Mouse (Mus musculus) forebrain, embryonic 13.5 days (tissue): Measurements from ENCODE around the gene Rpl24. TPM values are rescaled to one million over a fixed set of nuclear protein-coding genes. Genes with fewer than 3 reads are reported as not detected.
"Not testable (repeated sequence)": the region's sequence is repeated elsewhere in the genome, so short reads cannot be mapped to it uniquely, and the experiment has no call there.

ENCODE experiments used
- ATAC-seq: fragments of 200-750 bp; cut with Nextera tagmentation; 2 replicates; pipeline ENCODE4 v1.8.0; 2017
- H3K27ac ChIP-seq: fragments of 300-500 bp; sonication (generic); 2 replicates; pipeline ENCODE4 v1.5.1; 2015; ENCODE audit warnings: inconsistent platforms, mild to moderate bottlenecking, moderate library complexity
- H3K27me3 ChIP-seq: fragments of 300-500 bp; sonication (generic); 2 replicates; pipeline ENCODE4 v1.6.1; 2015; ENCODE audit warnings: mild to moderate bottlenecking, inconsistent platforms
- H3K36me3 ChIP-seq: fragments of 300-500 bp; sonication (generic); 2 replicates; pipeline ENCODE4 v1.6.1; 2015; ENCODE audit warnings: mild to moderate bottlenecking, inconsistent platforms; ENCODE audit not compliant: poor library complexity, severe bottlenecking
- H3K4me1 ChIP-seq: fragments of 300-500 bp; sonication (generic); 2 replicates; pipeline ENCODE4 v1.6.1; 2015; ENCODE audit warnings: inconsistent platforms
- H3K4me2 ChIP-seq: fragments of 300-500 bp; sonication (generic); 2 replicates; pipeline ENCODE4 v1.6.1; 2015; ENCODE audit warnings: inconsistent platforms, mild to moderate bottlenecking, moderate library complexity
- H3K4me3 ChIP-seq: fragments of 300-500 bp; sonication (generic); 2 replicates; pipeline ENCODE4 v1.5.1; 2015; ENCODE audit warnings: mild to moderate bottlenecking, inconsistent platforms
- H3K9ac ChIP-seq: fragments of 300-500 bp; sonication (generic); 2 replicates; pipeline ENCODE4 v1.6.1; 2015; ENCODE audit warnings: mild to moderate bottlenecking, inconsistent platforms
- H3K9me3 ChIP-seq: fragments of 300-500 bp; sonication (generic); replicated peaks from 2 replicates; pipeline ENCODE4 v1.6.1; 2016; ENCODE audit warnings: inconsistent platforms
- WGBS: fragments of 180-500 bp; shearing (Covaris S2); methylation state at CpG from one replicate; pipeline ENCODE4 v1.1.7; 2015; 5-methylcytosine and 5-hydroxymethylcytosine counted together
- polyA plus RNA-seq: library from polyadenylated mRNA; unstranded; fragments of >200 nt; fragmentation: Nextera tagmentation; extraction: Ambion mirVana; gene quantifications from 2 replicates; pipeline ENCODE4 v1.2.1, GENCODE M21; 2015

Gene Rpl24
- polyA plus RNA-seq, 1 experiment from 2014 or later, result 765 TPM

GRCm38 (mm10) chr16:55950946-55951678, 15.0 kb upstream of the Rpl24 start:
- no peaks in the 10 kb centered on the region for H3K36me3 ChIP-seq
- 42% methylated on average over 19 of the region's 19 CpGs for WGBS
- H3K27me3 ChIP-seq, result no peaks in the 10 kb centered on the region
- no peak overlapping the region for H3K27ac ChIP-seq
- no peaks in the 10 kb centered on the region for H3K4me1 ChIP-seq
- ATAC-seq, result peak; percentile 87
- H3K4me2 ChIP-seq, result no peak overlapping the region
- H3K9ac ChIP-seq, result no peak overlapping the region
- no peaks in the 10 kb centered on the region for H3K9me3 ChIP-seq
- H3K4me3 ChIP-seq, result no peak overlapping the region

- no peak overlapping the region for H3K4me3 ChIP-seq
- H3K4me2 ChIP-seq, result no peak overlapping the region
- peak; percentile 50; the same call in 1 of the 2 replicates for ATAC-seq
- no peak overlapping the region for H3K9ac ChIP-seq
- no peak overlapping the region for H3K27ac ChIP-seq
- H3K36me3 ChIP-seq, result no peaks in the 10 kb centered on the region
- no peaks in the 10 kb centered on the region for H3K27me3 ChIP-seq
- no peaks in the 10 kb centered on the region for H3K9me3 ChIP-seq
- WGBS, result 74% methylated on average over 7 of the region's 7 CpGs
- no peaks in the 10 kb centered on the region for H3K4me1 ChIP-seq
These were observed 14.3 kb upstream of the Rpl24 start for GRCm38 (mm10) chr16:55951679-55952327.

- H3K36me3 ChIP-seq, result no peaks in the 10 kb centered on the region
- no peak overlapping the region for H3K4me2 ChIP-seq
These were observed 13.3 kb upstream of the Rpl24 start for GRCm38 (mm10) chr16:55952771-55953170.

GRCm38 (mm10) chr16:55954196-55954595, 11.9 kb upstream of the Rpl24 start:
- not testable (repeated sequence) for H3K36me3 ChIP-seq, H3K4me1 ChIP-seq, ATAC-seq, H3K4me3 ChIP-seq, H3K9me3 ChIP-seq, H3K27ac ChIP-seq, H3K9ac ChIP-seq, H3K4me2 ChIP-seq, H3K27me3 ChIP-seq
- WGBS, result 91% methylated on average over 9 of the region's 9 CpGs

More at GRCm38 (mm10) chr16:55952771-55953170, 13.3 kb upstream of the Rpl24 start:
- ATAC-seq, result no peak
- Histone ChIP-seq H3K27ac (no peak overlapping the region), H3K9ac (no peak overlapping the region), H3K4me1 (no peaks in the 10 kb centered on the region), H3K9me3 (no peaks in the 10 kb centered on the region), H3K4me3 (no peak overlapping the region), H3K27me3 (no peaks in the 10 kb centered on the region)

- H3K36me3 ChIP-seq, H3K4me2 ChIP-seq, ATAC-seq, H3K9ac ChIP-seq, H3K27me3 ChIP-seq, H3K27ac ChIP-seq, H3K4me3 ChIP-seq, H3K9me3 ChIP-seq: not testable (repeated sequence)
- peaks cover 11% of the 10 kb centered on the region for H3K4me1 ChIP-seq
- 90% methylated on average over 6 of the region's 11 CpGs for WGBS
These were observed 3.0 kb upstream of the Rpl24 start for GRCm38 (mm10) chr16:55963068-55963467.

- ATAC-seq, result no peak
- Histone ChIP-seq H3K4me3 (no peak overlapping the region), H3K27ac (no peak overlapping the region), H3K4me1 (peaks cover 20% of the 10 kb centered on the region), H3K9ac (no peak overlapping the region), H3K9me3 (no peaks in the 10 kb centered on the region), H3K4me2 (no peak overlapping the region), H3K36me3 (peaks cover 13% of the 10 kb centered on the region), H3K27me3 (no peaks in the 10 kb centered on the region)
- 67% methylated on average over 4 of the region's 4 CpGs for WGBS
These were observed 1.7 kb upstream of the Rpl24 start for GRCm38 (mm10) chr16:55964126-55964949.

GRCm38 (mm10) chr16:55967221-55967620, 1.1 kb downstream of the Rpl24 start:
- ATAC-seq, result no peak
- no peaks in the 10 kb centered on the region for H3K27me3 ChIP-seq
- peak overlapping the region; percentile 84 for H3K4me3 ChIP-seq
- WGBS, result 24% methylated on average over 1 of the region's 1 CpGs
- peaks cover 42% of the 10 kb centered on the region for H3K36me3 ChIP-seq
- H3K27ac ChIP-seq, result peak overlapping the region; percentile 86; the same call in 1 of the 2 replicates
- H3K9ac ChIP-seq, result peak overlapping the region; percentile 96
- H3K4me1 ChIP-seq, result peaks cover 29% of the 10 kb centered on the region
- H3K9me3 ChIP-seq, result no peaks in the 10 kb centered on the region
- H3K4me2 ChIP-seq, result peak overlapping the region; percentile 92

GRCm38 (mm10) chr16:55969147-55969546, 3.1 kb downstream of the Rpl24 start:
- WGBS, result 85% methylated on average over 3 of the region's 3 CpGs
- Histone ChIP-seq H3K9me3 (no peaks in the 10 kb centered on the region), H3K4me3 (no peak overlapping the region), H3K4me1 (peaks cover 37% of the 10 kb centered on the region), H3K4me2 (no peak overlapping the region), H3K27ac (no peak overlapping the region), H3K36me3 (peaks cover 48% of the 10 kb centered on the region), H3K27me3 (no peaks in the 10 kb centered on the region), H3K9ac (no peak overlapping the region)
- no peak for ATAC-seq

- 95% methylated on average over 5 of the region's 5 CpGs for WGBS
- Histone ChIP-seq H3K27me3 (no peaks in the 10 kb centered on the region), H3K4me3 (no peak overlapping the region), H3K9ac (no peak overlapping the region), H3K4me1 (peaks cover 45% of the 10 kb centered on the region), H3K4me2 (no peak overlapping the region), H3K36me3 (peaks cover 48% of the 10 kb centered on the region), H3K9me3 (no peaks in the 10 kb centered on the region), H3K27ac (no peak overlapping the region)
- no peak for ATAC-seq
These were observed 4.3 kb downstream of the Rpl24 start for GRCm38 (mm10) chr16:55970416-55970815.

GRCm38 (mm10) chr16:55971735-55972615, 5.9 kb downstream of the Rpl24 start:
- no peak for ATAC-seq
- 84% methylated on average over 6 of the region's 6 CpGs for whole genome bisulfite sequencing

GRCm38 (mm10) chr16:55972626-55973201, 6.6 kb downstream of the Rpl24 start:
- no peak for ATAC-seq
- WGBS, result 59% methylated on average over 10 of the region's 10 CpGs
- Histone ChIP-seq H3K27ac (peak overlapping the region; percentile 74), H3K4me1 (peaks cover 42% of the 10 kb centered on the region), H3K4me2 (peak overlapping the region; percentile 83), H3K9me3 (no peaks in the 10 kb centered on the region), H3K27me3 (no peaks in the 10 kb centered on the region), H3K4me3 (peak overlapping the region; percentile 99), H3K36me3 (peaks cover 45% of the 10 kb centered on the region), H3K9ac (peak overlapping the region; percentile 34; the same call in 1 of the 2 replicates)

More at GRCm38 (mm10) chr16:55971735-55972615, 5.9 kb downstream of the Rpl24 start:
- Histone ChIP-seq H3K4me2 (no peak overlapping the region), H3K4me3 (no peak overlapping the region), H3K9ac (no peak overlapping the region), H3K27ac (no peak overlapping the region), H3K9me3 (no peaks in the 10 kb centered on the region), H3K27me3 (no peaks in the 10 kb centered on the region), H3K36me3 (peaks cover 48% of the 10 kb centered on the region), H3K4me1 (peaks cover 50% of the 10 kb centered on the region)
